Mouse (Mus musculus) cerebellum, adult 9-10 months (tissue): ENCODE measurements at regions not wholly inside any gene's neighbourhood (a gene's known extent, or its start where the extent isn't known, plus 50 kb on each side); places are given as distances from the start of the nearest gene placed in this dataset.

Experiments used
- DNase-seq: peaks from one replicate; pipeline ENCODE4 v3.0.0; 2022

DNA sequence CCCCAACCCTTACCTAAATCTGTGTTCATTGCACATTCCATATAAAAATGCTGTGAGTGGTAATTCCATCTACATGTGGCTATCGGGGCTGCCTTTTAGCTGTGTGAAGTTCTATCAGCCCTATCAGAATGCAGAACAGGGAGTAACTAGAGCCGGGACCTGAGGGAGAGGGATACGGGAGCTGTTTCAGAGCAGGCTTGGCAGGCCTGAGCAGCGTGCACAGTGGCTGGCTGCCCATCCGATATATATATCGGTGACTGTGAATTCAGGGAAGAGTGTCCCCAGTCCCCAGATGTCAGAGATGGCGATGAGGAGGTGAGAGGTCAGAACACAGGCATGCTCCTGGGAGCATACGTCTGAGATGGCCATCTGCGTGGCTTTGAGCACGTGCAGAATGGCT lies 79.0 kb downstream of the Arl4c start:
- no peak for DNase-seq

DNA sequence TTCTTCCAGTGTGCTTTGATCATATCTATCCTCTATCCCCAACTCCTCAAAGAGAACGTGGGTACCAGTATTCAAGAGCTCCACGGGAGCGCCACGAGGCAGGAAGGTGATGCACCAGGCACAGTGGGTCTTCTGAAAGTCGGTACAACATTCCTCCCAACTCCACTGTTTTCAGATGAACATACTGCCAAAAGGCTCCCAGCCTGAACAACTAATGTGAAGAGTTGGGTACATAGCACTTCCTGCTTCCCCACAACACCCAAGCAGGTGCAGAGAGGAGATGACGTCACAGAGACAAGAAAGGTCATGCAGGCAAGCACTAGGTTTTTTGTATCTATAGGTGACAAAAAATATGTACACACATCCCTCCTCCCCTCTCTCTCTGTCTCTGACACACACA lies 79.7 kb downstream of the Arl4c start:
- no peak for DNase-seq

DNA sequence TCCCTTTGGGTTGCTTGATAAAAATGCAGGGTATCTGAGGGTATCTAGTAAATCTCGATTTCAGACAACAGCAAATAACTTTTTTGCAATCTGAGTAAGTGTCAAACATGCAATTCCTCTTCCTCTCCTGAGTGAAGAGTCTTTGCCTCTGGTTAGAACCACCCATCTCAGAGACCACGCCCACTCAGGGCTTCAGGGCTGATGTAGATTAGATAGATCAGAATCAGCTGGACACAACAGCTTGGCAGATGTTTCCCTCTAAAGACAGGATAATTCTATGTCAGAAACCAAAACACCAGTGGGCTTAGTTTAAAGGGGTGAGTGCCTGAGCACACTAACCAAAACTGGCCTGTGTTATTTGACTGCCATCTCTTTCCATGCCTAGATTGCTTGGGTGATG lies 80.8 kb downstream of the Arl4c start:
- DNase-seq = no peak

DNA sequence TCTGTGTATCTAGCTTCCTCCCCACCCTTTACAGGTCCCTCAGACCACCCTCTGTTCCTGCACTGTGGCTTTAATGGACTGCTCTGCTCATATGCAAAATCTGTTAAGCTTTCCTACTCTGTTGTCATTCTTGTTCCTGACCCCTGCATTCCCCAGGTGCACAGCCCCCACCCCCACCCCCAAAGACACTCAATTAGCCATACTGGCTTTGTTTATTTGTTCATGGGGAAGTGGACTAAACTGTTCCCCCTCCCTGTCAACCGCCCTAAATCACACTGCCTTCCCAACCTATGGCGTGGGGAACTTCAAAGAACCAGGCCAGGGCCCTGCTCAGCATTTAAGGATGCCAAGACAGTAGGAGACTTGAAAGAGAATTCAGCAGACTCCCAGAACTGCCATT lies 89.0 kb downstream of the Arl4c start:
- DNase-seq = no peak

DNA sequence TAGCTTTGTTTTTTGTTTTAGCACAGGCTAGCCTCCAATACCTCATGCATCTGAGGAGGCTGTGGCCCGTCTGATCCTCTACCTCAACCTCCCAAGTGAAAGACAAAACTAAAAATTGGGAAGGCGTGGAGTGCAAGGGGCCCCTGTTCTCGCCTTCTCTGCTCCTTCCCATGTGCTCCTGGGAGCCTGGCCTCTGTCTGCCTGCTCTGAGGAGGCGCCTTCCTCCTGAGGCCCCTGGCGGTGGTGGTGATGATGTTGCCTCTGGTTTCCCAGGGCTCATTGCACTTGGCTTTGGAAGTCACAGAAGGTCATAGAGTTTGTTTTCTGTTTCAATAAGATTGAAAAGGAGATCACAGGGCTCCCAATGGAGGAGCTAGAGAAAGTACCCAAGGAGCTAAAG lies 90.8 kb downstream of the Arl4c start:
- DNase-seq = no peak

DNA sequence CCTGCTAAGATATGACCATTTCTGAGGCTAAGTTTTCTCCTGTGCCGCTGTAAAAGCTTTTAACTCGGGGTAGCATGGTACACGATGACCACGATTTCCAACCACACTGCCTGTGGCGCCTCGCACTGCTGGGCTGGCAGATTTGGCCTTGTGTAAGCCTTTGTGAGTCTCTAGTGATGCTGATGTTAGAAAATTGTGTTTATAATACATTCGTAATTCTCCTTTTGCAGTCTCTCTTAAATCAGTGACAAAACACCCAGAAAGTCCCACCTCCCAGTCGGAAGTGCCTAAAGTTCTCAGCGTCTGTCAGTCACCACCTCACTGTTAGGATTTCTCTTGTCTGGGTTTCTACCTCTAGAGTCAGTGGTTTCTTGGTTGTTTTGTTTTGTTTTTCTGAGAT lies 91.2 kb downstream of the Arl4c start:
- DNase-seq = no peak

DNA sequence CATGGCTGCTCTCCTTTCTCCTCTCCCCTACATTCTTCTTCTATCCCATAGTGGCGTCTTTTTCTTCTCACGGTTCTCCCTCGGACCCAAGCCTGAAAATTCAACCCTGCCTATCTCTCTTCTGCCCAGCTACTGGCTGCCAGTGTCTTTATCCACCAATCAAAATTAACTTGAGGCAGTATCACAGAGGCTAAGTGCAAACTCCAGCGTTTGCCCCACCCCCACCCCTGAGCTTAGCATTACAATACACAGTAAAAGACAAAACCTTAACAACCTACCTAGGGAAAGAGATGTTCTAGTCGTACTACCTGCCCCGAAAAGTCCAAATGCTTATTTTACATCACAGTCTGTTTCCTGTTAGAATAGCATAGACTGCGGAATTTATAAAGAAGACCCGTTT lies 93.2 kb downstream of the Arl4c start:
- DNase-seq = no peak

DNA sequence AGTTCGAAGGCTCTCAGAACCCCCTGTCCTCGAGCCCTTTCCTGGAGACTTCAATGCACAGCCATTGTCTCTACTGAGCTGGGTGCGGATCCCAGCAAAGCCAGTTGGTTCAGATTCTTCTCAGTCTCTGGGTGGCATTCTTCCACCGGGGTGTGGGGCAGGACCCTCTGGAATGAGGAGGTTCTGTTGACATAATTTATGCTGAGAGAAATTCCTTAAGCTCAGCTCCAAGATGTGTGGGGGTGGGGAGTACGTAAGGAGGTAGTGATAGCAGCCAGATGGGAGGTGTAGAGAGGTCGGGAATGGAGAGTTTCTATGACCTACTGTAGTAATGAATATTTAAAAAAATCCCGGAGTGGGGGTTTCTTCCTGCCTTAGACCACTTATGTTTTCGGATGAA lies 93.8 kb downstream of the Arl4c start:
- DNase-seq = no peak

DNA sequence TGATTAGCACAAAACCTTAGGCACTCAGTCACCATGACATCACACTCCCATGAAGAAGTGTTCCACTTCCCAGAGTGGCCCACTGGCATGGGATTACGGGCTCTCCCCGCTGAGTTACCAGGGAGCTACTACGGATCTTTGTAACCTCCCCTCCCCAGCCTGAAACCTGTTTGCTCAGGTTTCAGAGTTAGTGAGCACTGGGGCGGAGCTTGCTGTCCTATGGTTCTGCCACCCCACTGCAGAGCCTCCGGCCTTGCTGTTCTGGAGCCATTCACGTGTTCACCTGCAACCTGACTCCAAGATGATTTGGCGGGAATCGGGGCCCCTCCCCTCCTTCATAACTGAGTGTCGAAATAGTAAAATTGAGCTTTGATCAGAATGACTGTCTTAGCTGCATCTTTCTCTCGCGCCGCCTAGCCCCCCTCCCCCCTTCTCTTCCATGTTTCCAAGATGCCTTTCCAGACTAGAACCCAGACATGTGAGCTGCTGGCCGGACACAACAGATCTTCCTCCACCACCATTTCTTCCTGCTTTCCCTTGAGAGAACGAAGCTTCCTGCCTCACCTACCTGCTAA lies 95.8 kb upstream of the Glrp1 start:
- no peak for DNase-seq

DNA sequence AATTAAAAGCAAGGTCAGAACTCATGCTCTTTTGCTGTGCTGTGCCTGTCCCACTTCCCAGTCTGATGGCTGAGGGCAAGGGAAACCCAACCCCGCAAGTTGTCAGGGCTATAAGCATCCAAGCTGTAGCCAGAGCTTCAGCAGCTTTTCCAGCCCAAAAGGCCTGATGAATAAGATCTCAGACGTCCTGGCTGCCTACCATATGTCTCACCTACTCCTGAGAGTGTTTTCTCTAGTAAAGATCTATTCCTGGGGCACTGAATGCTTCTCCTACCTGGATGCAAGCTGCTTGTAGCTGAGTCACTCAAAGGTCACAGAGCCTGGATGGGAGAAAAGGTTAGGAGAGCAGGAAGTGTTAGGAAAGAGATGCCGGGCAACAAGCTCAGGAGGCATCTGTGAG lies 92.4 kb upstream of the Glrp1 start:
- DNase-seq = peak; percentile 19

DNA sequence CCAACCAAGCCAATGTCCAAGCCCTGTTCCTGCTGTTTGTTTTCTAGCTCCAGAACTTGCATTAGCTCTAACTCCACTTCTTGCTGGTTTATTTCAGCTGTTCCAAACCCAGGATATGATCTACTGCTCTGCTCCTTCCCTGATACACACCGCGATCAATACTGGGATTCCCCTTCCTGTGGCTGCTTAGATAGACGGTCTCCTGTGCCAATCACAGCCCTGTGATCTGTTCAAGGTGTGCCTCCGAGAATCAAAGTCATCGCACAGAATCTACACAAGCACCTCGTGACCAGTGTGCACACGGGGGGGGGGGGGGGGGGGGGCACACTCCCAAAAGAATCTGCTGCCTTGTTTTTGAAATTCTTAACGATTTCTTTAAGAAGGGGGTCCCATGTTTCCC lies 91.9 kb upstream of the Glrp1 start:
- DNase-seq = no peak

DNA sequence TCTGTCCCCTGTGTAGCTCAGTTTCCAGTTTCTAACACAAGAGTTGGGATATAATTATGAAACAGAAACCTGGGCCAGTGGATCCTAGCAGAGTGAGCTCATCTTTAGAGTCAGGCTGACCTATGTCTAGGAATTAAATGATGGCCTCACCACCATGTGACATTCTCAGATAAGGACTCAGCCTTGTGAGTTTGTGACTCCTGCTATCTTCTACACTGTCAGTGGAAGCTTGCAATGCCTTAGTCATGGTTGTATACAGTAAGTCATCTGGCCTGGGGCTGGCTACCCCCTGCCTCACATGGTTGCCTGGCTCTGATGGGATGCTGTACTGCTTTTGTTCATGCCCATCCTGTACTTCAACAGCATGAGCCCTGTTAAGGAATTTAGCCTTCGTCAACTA lies 90.3 kb upstream of the Glrp1 start:
- DNase-seq = no peak

DNA sequence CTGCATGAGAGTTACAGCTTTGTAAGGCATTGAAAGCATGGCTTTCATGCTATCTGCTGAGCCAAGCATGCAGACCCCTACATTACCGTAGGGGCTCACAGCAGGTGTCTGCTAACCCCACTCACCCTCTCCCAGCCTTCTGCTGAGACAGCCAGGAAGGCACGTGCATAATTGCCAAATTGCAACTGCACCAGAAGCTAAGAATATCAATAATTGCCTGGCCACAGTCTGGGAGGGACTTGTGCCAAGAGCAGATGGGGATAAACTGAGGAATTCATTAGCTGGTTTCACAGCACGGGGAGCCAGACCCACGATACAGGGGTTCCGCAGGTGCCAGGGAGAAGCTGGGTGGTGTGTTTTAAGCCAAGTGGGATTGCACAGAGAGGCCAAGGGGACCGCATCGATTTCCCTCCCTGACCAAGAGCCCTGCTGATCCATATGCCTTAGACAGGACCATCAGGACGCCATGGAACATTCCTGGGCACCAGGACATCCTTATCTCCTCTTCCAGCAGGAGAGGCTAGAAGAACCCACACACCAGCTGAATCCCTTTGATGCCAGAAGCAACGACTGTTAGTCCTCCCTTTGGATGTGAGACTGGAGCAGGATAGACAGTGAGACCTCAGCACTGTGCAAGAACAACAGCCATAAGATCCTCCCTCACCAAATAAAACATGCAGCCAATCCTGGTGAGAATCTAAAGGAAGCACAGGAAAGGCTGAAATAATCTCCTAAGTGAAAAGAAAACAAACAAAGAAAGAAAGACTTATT lies 84.8 kb upstream of the Glrp1 start:
- DNase-seq = no peak

DNA sequence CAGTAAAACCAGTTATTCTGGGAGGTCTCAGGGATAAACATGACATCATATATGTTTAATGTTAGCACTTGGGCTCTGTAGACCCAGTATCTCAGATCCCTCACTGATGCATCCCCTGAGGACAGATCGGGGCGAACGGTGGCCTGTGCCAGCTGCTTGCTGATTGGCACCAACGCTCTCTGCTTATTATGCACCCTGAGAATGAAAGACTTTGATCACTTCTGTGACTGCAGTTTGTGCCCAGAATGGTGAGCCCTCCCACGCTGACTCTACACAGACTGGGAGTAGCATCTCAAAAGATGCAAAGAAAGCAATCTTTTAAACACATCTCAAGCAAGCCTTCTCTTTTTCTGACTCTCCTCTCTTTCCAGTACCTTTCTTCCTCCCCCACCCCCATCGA lies 82.2 kb upstream of the Glrp1 start:
- no peak for DNase-seq

DNA sequence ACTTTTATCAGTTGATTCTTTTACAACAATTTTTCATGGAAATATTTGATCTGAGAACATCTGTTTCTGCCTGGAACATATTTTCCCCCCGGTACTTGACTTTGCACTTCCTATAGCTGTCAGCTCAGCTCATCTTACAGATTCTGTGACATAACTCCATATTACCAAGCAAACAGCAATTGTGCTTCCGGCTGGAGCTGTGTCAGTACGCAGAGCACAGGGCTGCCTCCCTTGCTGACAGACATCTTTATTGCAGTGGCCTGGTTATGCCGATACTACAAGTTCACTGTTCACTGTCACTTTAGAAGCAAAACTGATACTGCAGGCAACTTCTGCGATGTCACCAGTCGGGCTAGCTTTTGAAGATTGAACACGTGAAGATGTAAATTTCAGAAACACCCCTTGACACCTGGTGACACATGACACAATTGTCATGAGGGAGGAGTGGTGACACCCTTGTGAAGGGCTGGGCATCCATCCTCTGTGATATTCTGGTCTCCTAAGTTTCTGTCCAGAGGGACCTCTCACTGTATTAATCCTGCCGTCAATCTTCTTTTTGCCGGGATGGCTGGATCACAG lies 81.0 kb upstream of the Glrp1 start:
- DNase-seq = no peak

DNA sequence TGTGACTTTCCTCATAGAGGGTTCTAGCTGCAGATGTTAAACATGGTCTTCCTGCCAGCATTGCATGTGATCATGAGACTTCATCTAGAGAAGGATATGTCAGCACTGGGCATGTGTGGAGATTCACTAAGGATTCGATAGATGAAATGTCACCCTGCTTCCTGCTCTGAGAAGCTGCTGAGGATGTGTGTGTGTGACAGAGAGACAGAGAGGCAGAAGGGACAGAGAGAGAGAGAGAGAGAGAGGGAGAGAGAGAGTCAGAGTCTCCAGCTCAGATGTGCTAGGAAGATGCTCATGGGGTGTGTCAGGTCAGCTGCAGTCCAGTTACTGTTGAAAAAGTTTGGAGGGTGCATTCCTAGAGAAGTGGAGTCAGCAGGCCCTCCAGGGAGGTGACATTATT lies 78.9 kb upstream of the Glrp1 start:
- no peak for DNase-seq

DNA sequence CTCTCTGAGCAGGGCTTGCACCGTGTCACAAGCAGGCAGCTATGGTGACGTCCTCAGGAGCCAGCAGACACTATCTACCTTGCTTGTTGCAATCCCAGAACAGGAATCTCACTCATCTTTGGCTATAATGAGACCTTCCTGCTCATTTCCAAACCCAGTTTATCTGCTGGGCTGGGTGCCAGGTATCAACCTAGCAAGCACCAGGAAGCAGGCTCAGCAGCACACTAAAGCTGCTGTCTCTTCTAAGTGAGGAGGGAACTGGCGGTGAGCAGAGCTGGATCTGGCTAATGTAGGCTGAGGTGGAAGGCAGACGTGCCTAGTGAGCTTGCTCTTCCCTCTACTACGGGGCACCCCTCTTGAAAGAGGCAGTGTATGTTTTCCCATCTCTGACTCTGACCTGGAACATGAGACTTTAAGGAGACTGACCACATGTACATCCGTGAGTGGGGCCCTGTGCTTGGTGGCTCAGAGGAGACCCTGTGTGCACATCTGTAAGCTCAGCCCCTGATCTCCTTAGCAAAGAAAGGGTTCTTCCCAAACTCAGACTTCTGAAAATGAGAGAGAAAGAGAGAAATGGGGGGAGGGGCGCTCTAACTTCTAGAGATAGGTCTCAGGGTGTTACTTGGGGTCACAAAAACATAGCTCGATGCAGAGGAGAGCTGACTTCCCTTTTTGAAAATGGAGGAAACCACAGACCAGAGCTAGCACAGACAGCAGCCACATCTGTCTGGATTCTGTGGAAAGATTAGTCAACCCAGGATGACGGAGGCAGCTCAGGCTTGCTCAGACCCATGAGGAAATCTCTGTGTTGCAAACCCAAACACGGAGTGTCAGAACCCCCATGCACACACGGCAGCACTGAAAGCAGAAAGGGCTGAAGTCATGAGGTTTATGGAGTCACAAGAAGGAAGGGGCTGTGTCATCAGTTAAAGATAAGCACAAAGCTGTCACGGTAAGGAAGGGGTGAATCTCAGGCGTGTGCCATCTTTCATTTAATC lies 77.3 kb upstream of the Glrp1 start:
- DNase-seq = no peak

DNA sequence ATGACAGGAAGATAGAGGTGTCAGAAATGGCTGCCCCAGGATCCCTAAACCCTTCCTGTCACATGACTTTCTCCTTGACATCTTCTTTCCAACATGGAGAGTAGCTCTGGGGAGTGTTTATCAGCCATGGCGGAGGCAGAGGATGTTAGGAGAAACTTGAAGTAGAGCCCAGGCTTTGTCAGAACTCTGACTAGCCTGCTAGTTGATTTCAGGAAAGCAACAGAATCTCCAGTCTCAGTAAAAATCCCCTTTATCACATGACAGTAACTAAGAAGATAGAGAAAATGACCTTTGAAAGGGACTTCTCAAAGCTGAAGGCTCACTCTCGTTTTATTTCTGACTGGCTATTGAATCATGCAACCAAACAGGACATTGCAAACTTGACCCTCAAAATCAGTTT lies 76.3 kb upstream of the Glrp1 start:
- no peak for DNase-seq

DNA sequence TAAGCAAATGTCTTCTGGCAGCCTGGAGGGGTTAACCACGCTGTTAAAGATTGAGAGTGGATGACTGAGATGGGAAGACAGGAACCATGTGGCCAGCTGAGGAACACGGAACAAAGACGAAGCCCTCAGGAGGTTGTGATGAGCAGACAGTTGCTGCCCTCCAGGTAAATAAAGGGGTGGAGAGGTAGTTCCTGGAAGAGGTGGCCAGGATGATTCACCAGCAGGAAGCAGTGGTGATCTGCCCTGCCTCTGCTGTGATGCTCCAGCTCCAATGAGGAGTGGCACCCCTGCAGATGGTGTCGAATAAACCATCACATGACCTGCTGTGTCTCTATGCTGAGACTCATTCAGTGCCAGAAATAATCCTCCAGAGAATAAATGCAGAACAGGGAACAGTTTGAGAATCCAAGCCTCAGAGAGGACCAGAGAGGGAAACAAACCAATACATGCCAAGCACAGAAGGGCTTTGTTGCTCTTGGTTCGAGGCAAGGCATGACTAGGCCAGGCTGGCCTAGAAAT lies 74.7 kb upstream of the Glrp1 start:
- DNase-seq = no peak

DNA sequence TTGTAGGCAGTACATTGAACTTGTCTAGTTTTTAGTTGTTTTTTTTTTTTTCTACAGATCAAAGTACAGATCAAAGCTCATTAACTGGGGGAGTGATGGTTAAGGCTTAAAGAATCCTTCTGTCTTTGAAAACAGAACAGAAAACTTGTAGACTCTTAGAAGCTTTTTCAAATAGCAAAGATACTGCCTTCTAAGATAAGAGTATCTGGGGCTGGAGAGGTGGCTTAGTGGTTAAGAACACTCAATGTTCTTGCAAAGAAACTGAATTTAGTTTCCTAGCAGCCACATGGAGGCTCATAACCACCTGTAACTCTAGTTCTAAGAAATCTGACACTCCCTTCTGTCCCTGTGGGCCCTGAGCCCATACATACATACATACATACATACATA lies 68.4 kb upstream of the Glrp1 start:
- no peak for DNase-seq

DNA sequence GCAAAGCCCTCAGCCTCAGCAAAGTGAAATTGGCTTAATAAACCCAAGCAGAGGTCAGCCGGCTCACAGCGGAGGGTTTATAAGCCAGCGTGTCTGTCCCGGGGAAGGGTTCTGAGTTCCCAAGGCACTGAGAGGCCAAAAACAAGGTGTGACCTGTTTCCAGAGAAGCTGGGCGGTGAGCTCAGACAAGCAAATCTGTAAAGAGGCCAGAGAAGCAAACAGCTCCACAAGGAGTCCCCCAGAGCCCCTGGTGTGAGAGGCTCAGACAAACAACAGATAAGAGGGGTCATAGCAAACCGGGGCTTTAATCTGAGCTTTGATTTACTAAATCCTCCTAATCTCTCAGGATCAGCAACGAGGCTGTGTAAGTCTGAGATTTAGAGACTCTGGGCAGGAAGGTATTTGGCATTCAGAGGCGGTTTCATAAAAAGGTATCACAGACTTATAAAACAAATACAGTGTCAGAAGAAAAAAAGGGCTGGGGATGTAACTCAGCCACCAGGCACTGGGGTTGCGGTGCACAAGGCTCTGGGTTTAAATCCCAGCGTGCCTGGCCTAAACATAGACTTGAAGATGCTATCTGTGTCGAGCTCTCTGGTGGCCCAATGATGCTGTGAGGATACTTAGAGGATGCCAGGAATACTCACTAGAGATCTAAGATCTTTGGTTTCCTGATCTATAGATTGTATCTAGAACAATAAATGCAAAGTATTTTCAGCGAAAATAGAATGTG lies 67.8 kb upstream of the Glrp1 start:
- no peak for DNase-seq

DNA sequence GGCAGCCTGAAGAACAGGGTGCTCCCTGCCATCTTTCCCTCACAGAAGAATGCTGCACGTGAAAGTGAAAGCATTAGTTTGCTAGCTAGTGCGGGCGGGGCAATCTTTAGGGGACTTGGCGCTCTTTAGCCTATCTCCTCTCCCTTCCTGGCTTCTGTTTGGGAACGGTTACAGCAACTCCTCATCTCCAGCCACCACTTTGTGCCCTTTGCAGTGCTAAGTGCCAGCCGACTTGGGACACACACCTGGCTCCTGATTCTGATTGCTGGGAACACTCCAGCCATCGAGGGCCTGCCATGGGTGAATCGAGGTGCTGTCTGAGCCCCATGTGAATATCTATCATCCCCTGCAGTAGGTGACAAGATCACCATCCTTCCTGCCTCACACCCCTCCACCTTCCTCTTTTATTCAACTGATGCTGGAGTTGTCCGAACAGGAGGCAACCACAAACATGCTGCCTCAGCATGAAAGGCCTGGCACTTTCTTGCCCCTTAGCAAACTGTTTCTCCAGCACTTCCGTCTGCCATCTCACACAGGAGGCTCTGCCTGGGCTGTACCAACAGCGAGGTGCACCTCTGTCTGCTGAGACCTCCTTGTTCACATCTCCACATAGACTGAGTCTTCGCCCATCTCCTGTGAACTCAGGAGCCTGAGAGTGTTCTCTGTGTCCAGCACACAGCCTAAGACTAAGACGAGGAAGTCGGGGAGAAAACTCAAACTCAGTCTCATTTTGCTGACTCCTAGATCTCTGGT lies 66.2 kb upstream of the Glrp1 start:
- no peak for DNase-seq
